Mouse (Mus musculus) cortical plate, adult 2 months (tissue): ENCODE measurements around the gene Rnf223. TPM values are rescaled to one million over a fixed set of nuclear protein-coding genes. Genes with fewer than 3 reads are reported as not detected.

Experiments
- H3K27ac ChIP-seq: fragments of 200-500 bp; 2 replicates; pipeline ENCODE4 v1.5.1; 2012; ENCODE audit warnings: low read length, control low read depth, inconsistent platforms; ENCODE audit not compliant: insufficient read depth
- H3K4me1 ChIP-seq: fragments of 200-500 bp; 2 replicates; pipeline ENCODE4 v1.6.1; 2011; ENCODE audit warnings: low read length; ENCODE audit not compliant: control insufficient read depth, insufficient read depth
- H3K4me3 ChIP-seq: fragments of 200-500 bp; 2 replicates; pipeline ENCODE4 v1.5.1; 2011; ENCODE audit warnings: mild to moderate bottlenecking, low read length, control low read depth; ENCODE audit not compliant: insufficient read depth
- CTCF ChIP-seq: fragments of 200-500 bp; IDR thresholded peaks from 2 replicates; pipeline ENCODE4 v1.5.1; 2011; ENCODE audit warnings: mild to moderate bottlenecking, control low read depth, low read length; ENCODE audit not compliant: insufficient read depth; ENCODE audit errors: extremely low read depth
- POLR2A ChIP-seq: fragments of 200-500 bp; IDR thresholded peaks from 2 replicates; pipeline ENCODE4 v1.6.1; 2011; ENCODE audit warnings: mild to moderate bottlenecking, low read length, control low read depth; ENCODE audit not compliant: insufficient read depth; ENCODE audit errors: extremely low read depth
- polyA plus RNA-seq: library from polyadenylated mRNA; depleted of rRNA; stranded (reverse); fragments of >200 nt; gene quantifications from 2 replicates; pipeline ENCODE4 v1.2.3, GENCODE M21; 2012

Rnf223 gene
- polyA plus RNA-seq, 1 experiment: 2.0 TPM

GRCm38 (mm10) chr4:156097770-156098366 is 32.4 kb upstream of the Rnf223 start:
- Histone ChIP-seq H3K27ac (no peak overlapping the region), H3K4me3 (no peak overlapping the region), H3K4me1 (no peaks in the 10 kb centered on the region)
- TF ChIP-seq CTCF: no peak
- no peak for TF ChIP-seq POLR2A

- Histone ChIP-seq H3K27ac (no peak overlapping the region), H3K4me3 (no peak overlapping the region), H3K4me1 (no peaks in the 10 kb centered on the region)
- no peak for TF ChIP-seq POLR2A
- TF ChIP-seq CTCF: no peak
These were observed 30.9 kb upstream of the Rnf223 start for GRCm38 (mm10) chr4:156099427-156099826.

- TF ChIP-seq POLR2A (no peak), CTCF (no peak)
- no peak overlapping the region for H3K27ac ChIP-seq
- no peak overlapping the region for H3K4me3 ChIP-seq
- no peaks in the 10 kb centered on the region for H3K4me1 ChIP-seq
These were observed 29.8 kb upstream of the Rnf223 start for GRCm38 (mm10) chr4:156100501-156100900.

- H3K4me3 ChIP-seq: no peak overlapping the region
- TF ChIP-seq CTCF (no peak), POLR2A (no peak)
- H3K4me1 ChIP-seq: no peaks in the 10 kb centered on the region
- H3K27ac ChIP-seq: no peak overlapping the region
These were observed 28.8 kb upstream of the Rnf223 start for GRCm38 (mm10) chr4:156101481-156101903.

- TF ChIP-seq POLR2A: no peak
- TF ChIP-seq CTCF: no peak
- Histone ChIP-seq H3K4me1 (no peaks in the 10 kb centered on the region), H3K4me3 (no peak overlapping the region), H3K27ac (no peak overlapping the region)
These were observed 27.0 kb upstream of the Rnf223 start for GRCm38 (mm10) chr4:156103342-156103741.

- Histone ChIP-seq H3K27ac (no peak overlapping the region), H3K4me1 (no peaks in the 10 kb centered on the region), H3K4me3 (peak overlapping the region; percentile 82)
- no peak for TF ChIP-seq CTCF
- TF ChIP-seq POLR2A: no peak
These were observed 21.4 kb upstream of the Rnf223 start for GRCm38 (mm10) chr4:156108606-156109546.

GRCm38 (mm10) chr4:156109570-156110331 is 20.6 kb upstream of the Rnf223 start, which contains the start of gene 9430015G10Rik:
Gene 9430015G10Rik, plus strand, starts transcription at chr4:156109982.
- no peak for TF ChIP-seq CTCF
- peak; percentile 82; the same call in 1 of the 2 replicates for TF ChIP-seq POLR2A
- no peaks in the 10 kb centered on the region for H3K4me1 ChIP-seq
- no peak within 1 kb of the TSS for H3K27ac ChIP-seq
- H3K4me3 ChIP-seq: peak within 1 kb of the TSS; percentile 82

DNA sequence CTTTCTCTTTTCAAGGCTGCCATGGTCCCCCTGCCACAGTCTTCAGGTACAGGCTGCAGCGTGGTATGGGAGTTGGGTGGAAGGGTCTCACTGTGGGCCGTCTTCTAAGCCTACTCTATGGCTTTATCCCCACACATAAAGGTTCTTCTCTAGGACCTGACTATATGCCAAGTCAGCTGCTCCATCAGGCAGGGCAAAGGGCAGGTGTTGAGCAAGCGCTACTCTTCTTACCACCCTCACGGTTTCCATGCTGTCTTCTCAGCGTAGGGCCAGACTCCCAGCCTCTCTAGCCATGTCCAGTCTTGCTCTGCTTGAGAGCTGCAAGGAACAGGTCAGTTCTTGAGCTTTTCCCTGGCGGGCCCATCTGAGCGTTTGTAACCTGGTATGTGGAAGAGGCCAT is 6.2 kb upstream of the Rnf223 start:
- Histone ChIP-seq H3K4me1 (no peaks in the 10 kb centered on the region), H3K4me3 (no peak overlapping the region), H3K27ac (no peak overlapping the region)
- TF ChIP-seq CTCF (no peak), POLR2A (no peak)

- no peaks in the 10 kb centered on the region for H3K4me1 ChIP-seq
- no peak for TF ChIP-seq CTCF
- no peak overlapping the region for H3K27ac ChIP-seq
- no peak overlapping the region for H3K4me3 ChIP-seq
These were observed 4.9 kb upstream of the Rnf223 start for GRCm38 (mm10) chr4:156125393-156125792.

GRCm38 (mm10) chr4:156126841-156127240 is 3.5 kb upstream of the Rnf223 start:
- H3K4me1 ChIP-seq: no peaks in the 10 kb centered on the region
- H3K27ac ChIP-seq: no peak overlapping the region
- TF ChIP-seq POLR2A: no peak
- TF ChIP-seq CTCF: no peak
- no peak overlapping the region for H3K4me3 ChIP-seq
